Mouse (Mus musculus) heart, postnatal 0 days (tissue): ENCODE measurements around the gene Gipc2.

Experiments
- CTCF ChIP-seq: IDR thresholded peaks from 2 replicates; pipeline ENCODE4 v1.5.1; 2016; ENCODE audit warnings: antibody characterized with exemption, control low read depth, low read depth
- EP300 ChIP-seq: IDR thresholded peaks from 2 replicates; pipeline ENCODE4 v1.6.1; 2016; ENCODE audit warnings: antibody characterized with exemption, low read depth

- TF ChIP-seq CTCF (no peak), EP300 (no peak)
Measured at GRCm38 (mm10) chr3:152202942-152203341, 36.9 kb upstream of the Gipc2 start.
